Mouse (Mus musculus) cerebellum, postnatal 36 days (tissue): ENCODE results near the gene Wwp2.
"Not testable (repeated sequence)": the region's sequence is repeated elsewhere in the genome, so short reads cannot be mapped to it uniquely, and the experiment has no call there.

Experiments
- DNase-seq, 2 experiments: peaks; one replicate each; pipeline ENCODE4 v3.0.0; 2021 to 2022; ENCODE audit warnings: mixed read lengths in 2 of 2

Gene Wwp2

DNA sequence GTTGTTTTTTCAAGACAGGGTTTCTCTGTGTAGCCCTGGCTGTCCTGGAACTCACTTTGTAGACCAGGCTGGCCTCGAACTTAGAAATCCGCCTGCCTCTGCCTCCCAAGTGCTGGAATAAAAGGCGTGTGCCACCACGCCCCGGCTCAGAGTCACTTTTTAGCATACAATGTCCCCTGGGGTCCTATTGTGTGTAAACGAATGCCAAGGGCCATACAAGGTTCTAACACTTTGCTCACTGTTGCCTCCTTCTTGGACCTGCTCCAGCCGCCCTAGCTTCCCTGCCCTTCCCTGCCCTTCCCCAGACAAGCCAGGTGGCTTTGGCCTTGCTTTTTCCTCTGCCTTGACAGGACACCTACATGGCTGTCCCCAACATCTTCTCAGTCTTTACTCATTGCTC is 40.6 kb downstream of the Wwp2 start:
- DNase-seq: not testable (repeated sequence)

GRCm38 (mm10) chr8:107478728-107479127 is 42.6 kb downstream of the Wwp2 start:
- DNase-seq: no peak

- no peak for DNase-seq
Observed at GRCm38 (mm10) chr8:107480436-107480835, 44.3 kb downstream of the Wwp2 start.

GRCm38 (mm10) chr8:107483250-107483649 is 47.1 kb downstream of the Wwp2 start:
- peak; percentile 70 to 71 for DNase-seq

DNA sequence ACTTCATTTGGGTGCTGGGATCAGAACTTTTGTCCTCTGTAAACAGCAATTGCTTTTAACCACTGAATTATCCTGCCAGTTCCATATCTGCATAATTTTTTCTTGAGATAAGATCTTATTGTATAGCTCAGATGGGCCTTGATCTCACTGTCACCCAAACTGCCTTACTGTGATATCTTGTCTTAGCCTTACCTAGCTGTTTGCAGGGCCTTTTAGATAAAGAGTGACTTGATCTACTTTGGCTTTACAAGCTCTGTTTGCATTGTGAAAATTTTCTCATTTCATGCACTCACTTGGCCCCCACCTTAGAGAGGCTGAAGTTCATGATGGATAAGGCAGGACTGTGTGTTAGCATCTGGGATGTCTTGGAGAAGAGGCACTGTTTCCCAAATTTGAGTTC is 48.8 kb downstream of the Wwp2 start:
- DNase-seq: no peak

GRCm38 (mm10) chr8:107488551-107488950 is 52.4 kb downstream of the Wwp2 start:
- no peak for DNase-seq

- no peak for DNase-seq
Observed at GRCm38 (mm10) chr8:107489086-107489485, 52.9 kb downstream of the Wwp2 start.

- DNase-seq: no peak
Observed at GRCm38 (mm10) chr8:107489921-107490320, 53.8 kb downstream of the Wwp2 start.

- no peak for DNase-seq
Observed at GRCm38 (mm10) chr8:107490649-107491048, 54.5 kb downstream of the Wwp2 start.

GRCm38 (mm10) chr8:107491212-107491611 is 55.0 kb downstream of the Wwp2 start:
- no peak for DNase-seq

DNA sequence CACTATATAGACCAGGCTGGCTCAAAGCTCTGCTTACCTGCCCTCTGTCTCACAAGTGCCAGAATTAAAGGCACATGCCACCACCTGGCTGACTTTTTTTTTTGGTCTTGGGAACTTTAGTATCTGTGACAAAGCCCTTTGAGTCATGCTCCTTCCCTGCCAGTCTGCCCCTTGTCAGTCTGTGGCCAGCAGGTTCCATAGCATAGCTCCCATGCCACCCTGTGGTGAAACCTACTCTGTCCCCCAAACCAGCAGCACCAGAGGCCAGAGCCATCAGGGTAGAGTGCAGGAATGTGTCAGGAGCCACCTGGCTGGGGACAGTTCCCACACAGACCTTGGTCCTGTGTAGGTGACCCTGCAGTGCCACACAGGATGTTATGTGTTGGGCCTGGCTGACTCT is 55.7 kb downstream of the Wwp2 start:
- no peak for DNase-seq

GRCm38 (mm10) chr8:107492802-107493201 is 56.6 kb downstream of the Wwp2 start:
- no peak for DNase-seq

DNA sequence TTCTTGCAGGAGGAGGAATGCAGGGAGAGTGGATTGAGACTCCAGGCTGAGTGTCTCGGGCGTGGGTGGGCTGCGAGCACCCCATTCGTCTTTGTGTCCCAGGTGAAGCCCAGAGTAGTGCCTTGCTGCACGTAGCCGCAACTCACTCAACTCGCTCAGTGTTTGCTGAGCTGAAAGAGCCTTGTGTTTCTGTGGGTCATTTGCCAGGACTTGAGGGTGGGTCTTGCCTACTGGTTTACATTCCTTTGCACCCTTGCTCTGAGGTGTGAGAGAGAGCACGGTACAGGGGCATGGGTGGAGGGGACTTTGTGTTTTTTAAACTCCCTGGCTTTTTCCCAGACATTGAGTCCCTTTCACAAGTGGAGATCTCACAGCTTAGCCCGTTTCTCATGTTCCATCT is 59.3 kb downstream of the Wwp2 start:
- DNase-seq: no peak

DNA sequence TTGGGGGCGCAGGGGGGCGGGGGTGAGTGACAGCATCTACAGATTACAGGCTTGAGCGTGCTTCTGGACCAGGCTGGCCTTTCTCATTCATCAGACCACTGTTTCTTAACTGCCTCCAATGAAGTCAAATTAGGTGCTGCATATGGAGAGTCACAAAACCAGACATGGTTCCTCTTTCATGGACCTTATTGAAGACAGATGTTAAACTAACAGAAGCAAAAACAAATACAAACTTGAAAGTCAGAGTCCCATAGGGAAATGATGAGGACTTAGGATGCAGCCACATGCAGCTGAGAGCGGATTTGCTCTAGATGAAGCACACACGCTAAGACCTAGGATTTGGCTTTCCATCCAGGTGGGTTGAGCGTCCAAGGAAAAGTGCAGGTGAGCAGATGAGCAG is 61.5 kb downstream of the Wwp2 start:
- no peak for DNase-seq

DNA sequence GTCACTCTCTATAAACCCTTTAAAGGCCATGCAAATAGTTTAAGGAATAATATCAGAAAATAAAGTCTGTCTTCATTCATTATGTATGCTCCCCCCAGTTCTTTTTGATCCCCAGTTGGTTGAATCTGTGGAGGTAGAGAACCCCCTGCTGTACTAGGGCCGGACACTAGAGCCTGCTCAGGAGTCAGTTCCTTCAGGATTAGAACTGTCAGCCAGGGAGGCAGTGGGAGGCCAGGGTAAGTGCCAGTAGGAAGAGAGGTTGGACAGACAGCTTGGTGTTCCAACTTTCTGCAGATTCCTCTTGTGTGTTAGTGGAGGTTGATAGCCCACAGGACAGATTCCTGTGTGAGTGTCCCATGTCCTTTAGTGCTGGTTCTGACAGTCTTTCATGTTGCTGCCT is 62.2 kb downstream of the Wwp2 start:
- peak; percentile 39 to 50 for DNase-seq

DNA sequence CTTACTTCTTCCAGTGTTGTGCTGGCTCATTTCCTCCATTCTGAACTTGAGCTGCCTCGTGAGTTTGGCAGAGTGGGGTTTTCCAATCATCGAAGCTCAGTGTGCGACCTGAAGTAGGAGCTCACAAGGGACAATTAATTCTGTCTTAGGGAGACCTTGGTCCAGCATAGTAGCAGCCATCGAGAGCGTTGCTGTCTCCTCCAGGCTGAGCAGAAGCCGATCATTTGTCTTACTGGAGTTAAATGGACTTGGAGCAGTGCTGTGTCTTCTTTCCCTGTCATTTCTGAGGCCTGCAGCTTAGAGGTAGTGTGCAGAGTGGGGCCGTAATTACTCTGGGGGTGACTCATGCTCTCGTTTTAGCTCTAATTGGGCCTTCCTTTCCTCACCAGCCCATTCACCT is 62.6 kb downstream of the Wwp2 start:
- DNase-seq: no peak

GRCm38 (mm10) chr8:107499519-107499918 is 63.4 kb downstream of the Wwp2 start:
- no peak for DNase-seq

- DNase-seq: no peak
Observed at GRCm38 (mm10) chr8:107502407-107502806, 66.2 kb downstream of the Wwp2 start.

- DNase-seq: no peak
Observed at GRCm38 (mm10) chr8:107502922-107503321, 66.8 kb downstream of the Wwp2 start.

DNA sequence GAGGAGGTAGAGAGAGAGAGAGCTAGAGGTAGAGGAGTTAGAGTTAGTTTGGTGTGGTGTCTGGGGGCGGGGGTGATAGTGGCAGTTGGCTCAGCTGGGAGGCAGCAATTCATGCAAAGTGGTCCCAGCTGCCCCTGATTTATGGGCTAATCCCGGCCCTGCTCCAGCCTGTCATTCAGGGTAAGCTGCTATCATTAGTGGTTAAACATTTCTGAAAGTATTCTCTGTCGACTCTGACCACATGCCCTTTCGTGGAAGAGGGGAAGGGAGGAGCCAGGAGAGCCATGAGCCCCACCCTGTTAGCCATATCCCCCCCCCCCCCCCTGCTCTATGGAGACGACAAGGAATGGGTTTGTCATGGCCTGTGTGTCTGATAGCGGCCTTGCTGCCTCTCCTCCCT is 67.2 kb downstream of the Wwp2 start:
- no peak for DNase-seq

- no peak for DNase-seq
Observed at GRCm38 (mm10) chr8:107504239-107504985, 68.2 kb downstream of the Wwp2 start.

DNA sequence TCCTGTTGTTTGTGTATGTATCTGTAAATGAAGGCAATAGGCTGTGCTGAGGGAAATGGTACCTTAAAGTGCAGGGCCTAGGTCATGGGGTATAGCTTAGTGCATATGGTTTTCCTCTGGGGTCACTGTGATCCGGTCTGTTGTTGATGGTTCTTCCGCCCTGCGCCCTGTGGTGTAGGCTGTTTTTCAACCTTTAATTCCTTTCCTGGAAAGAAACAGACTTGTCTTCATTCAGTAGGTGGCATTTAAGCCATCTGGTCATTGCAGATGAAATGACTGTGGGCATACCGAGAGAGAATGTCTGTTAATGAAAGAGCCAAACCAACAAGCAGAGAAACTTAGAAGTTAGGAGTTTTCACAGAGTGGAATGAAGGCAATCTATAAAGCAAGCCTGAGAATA is 69.1 kb downstream of the Wwp2 start:
- DNase-seq: peak; percentile 27 to 45

DNA sequence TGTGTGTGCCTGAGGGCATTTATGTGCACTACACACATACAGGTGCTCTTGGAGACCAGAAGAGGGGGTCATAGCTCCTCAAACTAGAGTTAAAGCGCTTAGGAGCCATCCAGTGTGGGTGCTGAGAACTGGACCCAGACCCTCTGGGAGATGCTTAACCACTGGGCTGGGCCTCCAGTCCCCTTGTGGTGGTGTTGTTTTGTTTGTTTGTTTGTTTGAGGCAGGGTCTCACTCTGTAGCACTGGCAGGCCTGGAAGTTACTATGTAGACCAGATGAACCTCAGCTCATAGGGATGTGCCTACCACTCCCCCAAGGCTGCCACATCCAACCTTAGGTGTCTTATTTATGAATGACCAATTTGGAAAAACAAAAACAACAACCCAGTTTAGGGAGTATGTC is 70.9 kb downstream of the Wwp2 start:
- no peak for DNase-seq

GRCm38 (mm10) chr8:107510204-107510603 is 74.0 kb downstream of the Wwp2 start:
- DNase-seq: no peak

DNA sequence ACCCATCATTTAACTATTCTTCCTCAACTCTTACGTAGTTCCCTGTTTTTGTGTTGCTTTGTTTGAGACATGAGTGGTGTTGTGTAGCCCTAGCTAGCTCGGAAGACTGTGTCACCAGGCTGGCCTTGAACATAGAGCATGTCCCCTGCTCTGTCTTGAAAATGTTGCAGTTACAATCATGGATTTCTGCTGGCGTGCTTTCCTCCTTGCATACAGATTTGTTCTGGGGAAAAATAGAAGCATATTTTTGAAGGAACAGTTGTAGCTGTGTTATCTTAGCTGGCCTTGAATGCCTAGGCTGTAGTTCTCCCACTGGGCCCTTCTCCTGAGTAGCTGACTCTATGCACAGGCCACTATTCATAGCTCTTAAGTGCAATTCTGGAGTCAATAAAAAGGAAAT is 74.6 kb downstream of the Wwp2 start:
- DNase-seq: no peak
